Mouse (Mus musculus) heart, adult 2 months (tissue): ENCODE data around the gene Hes7.

ENCODE experiments used
- CTCF ChIP-seq: fragments of 200-600 bp; IDR thresholded peaks from 2 replicates; pipeline ENCODE4 v1.8.1; 2022; ENCODE audit warnings: antibody characterized with exemption, mild to moderate bottlenecking, moderate library complexity
- EP300 ChIP-seq: fragments of 200-500 bp; IDR thresholded peaks from 2 replicates; pipeline ENCODE4 v1.6.1; 2011; ENCODE audit warnings: low read depth, low read length, control low read depth; ENCODE audit not compliant: insufficient read depth

GRCm38 (mm10) chr11:69117737-69118695 lies 2.2 kb upstream of the Hes7 start:
- no peak for TF ChIP-seq EP300
- TF ChIP-seq CTCF = no peak
